Mouse (Mus musculus): Measurements from ENCODE around the gene AI413582. TPM values are rescaled to one million over a fixed set of nuclear protein-coding genes. Genes with fewer than 3 reads are reported as not detected.

Gene AI413582
- polyA plus RNA-seq, 1 experiment from 2014 or later = 21.9 TPM

DNA sequence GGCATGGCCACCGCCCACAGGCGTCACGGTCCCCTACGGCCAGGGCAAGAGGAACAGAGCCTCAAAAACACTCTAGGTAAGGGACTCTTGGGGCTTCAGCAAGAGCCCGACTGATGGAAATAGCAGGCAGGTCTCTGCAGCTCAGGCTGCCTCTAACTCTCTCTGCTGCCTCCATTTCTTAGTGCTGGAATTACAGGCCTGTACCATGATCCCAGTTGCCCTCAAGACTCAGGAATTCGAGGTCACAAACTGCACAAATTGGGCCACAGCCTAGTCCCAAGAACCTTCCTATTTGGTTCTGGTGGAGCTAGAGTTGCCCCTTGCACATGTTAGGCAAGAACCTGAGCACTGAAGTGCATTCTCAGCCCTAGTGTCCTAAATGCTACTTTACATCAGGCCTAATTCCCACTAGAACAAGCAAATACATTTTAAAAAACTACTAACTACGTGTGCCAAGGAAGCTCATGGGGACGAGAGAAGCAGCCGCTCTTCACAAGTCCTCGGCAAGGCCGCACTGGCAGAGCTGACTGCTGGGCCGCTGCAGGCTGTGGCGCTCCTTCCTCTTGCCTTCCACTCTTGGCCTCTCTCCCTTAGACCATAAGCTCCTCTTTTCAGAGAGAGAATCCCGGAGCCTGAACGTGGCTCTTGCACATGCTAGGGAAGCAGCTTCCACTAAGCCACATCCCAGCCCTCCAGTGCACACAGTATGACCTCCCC, 30.3 kb upstream of the AI413582 start:
- WGBS = 90% methylated on average over 15 of the region's 15 CpGs
- no peak overlapping the region for H3K4me2 ChIP-seq (replicated peaks)
- H3K9ac ChIP-seq = no peak overlapping the region
- H3K4me3 ChIP-seq = no peak overlapping the region
- H3K9me3 ChIP-seq (replicated peaks) = no peaks in the 10 kb centered on the region
- peaks cover 52% of the 10 kb centered on the region for H3K36me3 ChIP-seq
- H3K27me3 ChIP-seq = no peaks in the 10 kb centered on the region
- peaks cover 2% of the 10 kb centered on the region; the same call in 1 of the 2 replicates for H3K4me1 ChIP-seq
- no peak for ATAC-seq (ENCODE audit: low FRiP score)
- no peak overlapping the region for H3K27ac ChIP-seq

DNA sequence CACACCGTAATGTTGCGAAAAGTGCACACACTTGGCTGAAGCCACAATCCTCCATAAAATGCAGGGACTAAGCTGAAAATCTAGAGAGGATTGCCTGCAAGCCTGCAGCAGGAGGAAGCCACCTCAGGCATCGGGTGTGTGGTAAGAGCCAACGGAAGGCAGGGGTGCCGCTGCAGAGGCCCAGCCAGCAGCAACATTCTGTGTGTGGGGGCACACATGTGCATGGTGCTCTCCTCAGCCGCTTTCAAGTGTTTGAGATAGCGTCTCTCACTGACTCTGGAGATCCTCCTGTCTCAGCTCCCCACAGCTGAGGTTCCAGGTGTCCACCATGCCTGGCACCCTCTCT, 27.0 kb upstream of the AI413582 start:
- ATAC-seq (ENCODE audit: low FRiP score) = no peak
- 98% methylated on average over 7 of the region's 7 CpGs for WGBS
- Histone ChIP-seq H3K9ac (no peak overlapping the region), H3K27me3 (no peaks in the 10 kb centered on the region), H3K4me1 (peaks cover 8% of the 10 kb centered on the region; the same call in 1 of the 2 replicates), H3K4me2 (replicated peaks) (no peak overlapping the region), H3K27ac (no peak overlapping the region), H3K9me3 (replicated peaks) (no peaks in the 10 kb centered on the region), H3K4me3 (no peak overlapping the region), H3K36me3 (peaks cover 73% of the 10 kb centered on the region)

- Histone ChIP-seq H3K27ac (no peak overlapping the region), H3K9ac (no peak overlapping the region), H3K9me3 (replicated peaks) (no peaks in the 10 kb centered on the region), H3K4me3 (no peak overlapping the region), H3K27me3 (no peaks in the 10 kb centered on the region), H3K4me2 (replicated peaks) (no peak overlapping the region), H3K4me1 (peaks cover 8% of the 10 kb centered on the region; the same call in 1 of the 2 replicates), H3K36me3 (peaks cover 73% of the 10 kb centered on the region)
- ATAC-seq (ENCODE audit: low FRiP score) = no peak
- 90% methylated on average over 12 of the region's 12 CpGs for WGBS
Measured at GRCm38 (mm10) chr17:27591826-27592564, 26.4 kb upstream of the AI413582 start.

DNA sequence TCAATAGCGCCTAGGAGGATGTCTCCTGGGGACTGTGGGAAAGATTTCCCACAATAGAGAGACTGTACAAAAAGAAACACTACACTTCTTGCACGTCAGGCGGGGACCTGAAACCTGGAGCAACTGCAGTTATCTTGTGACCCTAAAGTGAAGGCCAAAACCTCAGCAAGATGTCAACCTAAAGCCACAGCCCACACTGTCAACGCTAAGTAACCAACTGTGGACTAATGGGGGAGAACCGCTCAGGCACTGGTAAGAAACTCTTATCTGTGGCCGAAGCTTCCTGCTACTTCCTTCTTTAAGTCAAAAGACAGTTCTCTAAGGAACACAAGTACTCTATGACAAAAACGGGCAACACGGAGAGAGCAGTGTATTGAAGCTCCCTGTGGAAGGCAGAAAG, 22.7 kb upstream of the AI413582 start:
- no peak for ATAC-seq (ENCODE audit: low FRiP score)
- Histone ChIP-seq H3K9ac (no peak overlapping the region), H3K4me3 (no peak overlapping the region), H3K4me2 (replicated peaks) (no peak overlapping the region), H3K27me3 (no peaks in the 10 kb centered on the region), H3K4me1 (peaks cover 8% of the 10 kb centered on the region; the same call in 1 of the 2 replicates), H3K27ac (no peak overlapping the region), H3K36me3 (peaks cover 63% of the 10 kb centered on the region), H3K9me3 (replicated peaks) (no peaks in the 10 kb centered on the region)
- WGBS = 78% methylated on average over 8 of the region's 8 CpGs

- Histone ChIP-seq H3K4me2 (replicated peaks) (no peak overlapping the region), H3K4me1 (peaks cover 8% of the 10 kb centered on the region; the same call in 1 of the 2 replicates), H3K9me3 (replicated peaks) (no peaks in the 10 kb centered on the region), H3K9ac (no peak overlapping the region), H3K4me3 (no peak overlapping the region), H3K36me3 (peaks cover 63% of the 10 kb centered on the region), H3K27ac (no peak overlapping the region), H3K27me3 (no peaks in the 10 kb centered on the region)
- WGBS = 72% methylated on average over 12 of the region's 12 CpGs
- no peak for ATAC-seq (ENCODE audit: low FRiP score)
Measured at GRCm38 (mm10) chr17:27587252-27587651, 21.7 kb upstream of the AI413582 start.

GRCm38 (mm10) chr17:27586661-27587060, 21.1 kb upstream of the AI413582 start:
- H3K36me3 ChIP-seq = peaks cover 68% of the 10 kb centered on the region
- WGBS = 69% methylated on average over 9 of the region's 9 CpGs
- H3K4me1 ChIP-seq = peaks cover 8% of the 10 kb centered on the region; the same call in 1 of the 2 replicates
- no peak for ATAC-seq (ENCODE audit: low FRiP score)
- no peaks in the 10 kb centered on the region for H3K9me3 ChIP-seq (replicated peaks)
- 0 out of 2 replicates have a peak overlapping the region, but pooled peaks have one; percentile 7 for H3K27ac ChIP-seq
- no peaks in the 10 kb centered on the region for H3K27me3 ChIP-seq
- no peak overlapping the region for H3K4me2 ChIP-seq (replicated peaks)
- H3K4me3 ChIP-seq = no peak overlapping the region
- H3K9ac ChIP-seq = no peak overlapping the region

- H3K27ac ChIP-seq = no peak overlapping the region
- H3K9ac ChIP-seq = no peak overlapping the region
- H3K4me3 ChIP-seq = no peak overlapping the region
- no peak overlapping the region for H3K4me2 ChIP-seq (replicated peaks)
- H3K4me1 ChIP-seq = peaks cover 6% of the 10 kb centered on the region; the same call in 1 of the 2 replicates
- no peak for ATAC-seq (ENCODE audit: low FRiP score)
- peaks cover 77% of the 10 kb centered on the region for H3K36me3 ChIP-seq
- no peaks in the 10 kb centered on the region for H3K9me3 ChIP-seq (replicated peaks)
- no peaks in the 10 kb centered on the region for H3K27me3 ChIP-seq
- 92% methylated on average over 13 of the region's 13 CpGs for WGBS
Measured at GRCm38 (mm10) chr17:27583185-27583894, 17.8 kb upstream of the AI413582 start.

DNA sequence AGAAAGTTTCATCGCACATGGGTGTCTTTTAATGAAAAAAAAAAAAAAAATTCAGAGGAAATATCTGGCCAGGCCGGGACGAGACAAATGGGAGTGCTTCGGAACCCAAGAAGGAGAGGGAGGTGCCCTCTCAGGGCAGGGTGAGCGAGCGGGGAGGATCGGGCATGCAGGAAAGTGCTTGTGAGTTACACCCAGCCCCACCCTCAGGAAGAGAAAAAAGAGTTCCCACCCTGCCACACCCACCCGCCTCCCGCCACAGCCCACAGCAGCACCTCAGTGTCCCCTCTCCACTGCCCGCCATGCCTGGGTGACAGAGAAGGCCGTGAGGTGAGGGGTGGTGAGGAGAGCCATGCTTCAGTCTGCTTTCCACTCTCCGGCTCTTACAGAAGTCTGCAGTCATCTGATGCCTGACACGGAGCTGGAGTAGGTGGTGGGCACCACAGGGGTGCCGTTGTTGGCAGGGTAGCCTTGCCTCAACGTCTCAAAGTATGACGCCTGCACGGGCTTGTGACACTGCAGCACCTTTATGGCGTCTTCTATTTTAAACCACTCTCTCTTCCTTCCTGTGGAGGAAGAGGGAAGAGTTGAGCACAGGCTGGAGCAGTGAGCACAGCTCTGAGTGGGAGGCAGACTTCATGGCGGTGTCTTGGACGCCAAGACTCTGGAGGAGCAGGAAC, 15.0 kb upstream of the AI413582 start:
- peaks cover 83% of the 10 kb centered on the region for H3K36me3 ChIP-seq
- H3K9me3 ChIP-seq (replicated peaks) = no peaks in the 10 kb centered on the region
- no peak overlapping the region for H3K27ac ChIP-seq
- H3K9ac ChIP-seq = no peak overlapping the region
- 90% methylated on average over 20 of the region's 20 CpGs for WGBS
- H3K4me3 ChIP-seq = no peak overlapping the region
- H3K4me1 ChIP-seq = no peaks in the 10 kb centered on the region
- ATAC-seq (ENCODE audit: low FRiP score) = no peak
- H3K27me3 ChIP-seq = no peaks in the 10 kb centered on the region
- no peak overlapping the region for H3K4me2 ChIP-seq (replicated peaks)

DNA sequence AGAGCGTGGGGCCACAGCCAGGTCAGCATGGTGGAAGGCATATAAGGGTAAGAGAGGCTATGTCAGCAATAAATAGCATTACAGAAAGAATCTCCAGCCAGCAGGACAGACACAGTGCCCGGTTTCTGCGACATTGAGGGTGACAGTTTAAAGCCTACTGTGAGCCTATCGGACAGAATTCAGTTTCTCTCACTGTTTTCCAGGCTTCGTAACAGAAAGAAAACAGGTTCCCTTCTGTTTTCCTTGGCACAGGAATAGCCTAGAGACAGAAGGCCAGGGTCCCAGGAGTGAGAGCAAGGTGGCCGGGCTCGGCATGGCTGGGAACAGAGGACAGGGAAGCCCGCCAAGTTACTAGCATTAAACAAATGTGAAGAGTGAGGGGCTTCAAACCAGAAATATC, 14.3 kb upstream of the AI413582 start:
- no peak for ATAC-seq (ENCODE audit: low FRiP score)
- H3K4me3 ChIP-seq = no peak overlapping the region
- no peak overlapping the region for H3K4me2 ChIP-seq (replicated peaks)
- WGBS = 94% methylated on average over 8 of the region's 8 CpGs
- no peaks in the 10 kb centered on the region for H3K9me3 ChIP-seq (replicated peaks)
- H3K27ac ChIP-seq = no peak overlapping the region
- H3K4me1 ChIP-seq = no peaks in the 10 kb centered on the region
- H3K27me3 ChIP-seq = no peaks in the 10 kb centered on the region
- no peak overlapping the region for H3K9ac ChIP-seq
- H3K36me3 ChIP-seq = peaks cover 85% of the 10 kb centered on the region

DNA sequence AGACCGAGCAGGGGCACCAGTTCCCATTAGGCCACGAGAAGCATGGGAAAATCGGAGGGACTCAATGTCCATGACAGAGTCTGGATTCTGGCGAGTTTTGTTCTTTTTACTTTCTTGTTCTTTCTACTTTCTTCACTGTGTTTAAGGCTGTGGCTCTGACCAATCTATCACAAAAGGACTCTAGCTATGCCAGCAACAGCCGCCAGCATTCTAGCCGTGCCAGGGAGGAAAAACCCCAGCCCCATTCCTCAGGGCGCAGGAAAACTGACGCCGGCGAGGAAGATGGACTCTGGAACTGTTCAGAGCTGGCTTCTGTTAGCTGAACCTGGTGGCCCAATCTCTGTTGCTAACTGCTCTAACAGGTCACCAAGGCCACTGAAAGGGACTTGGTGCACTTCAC, 12.9 kb upstream of the AI413582 start:
- no peak overlapping the region for H3K27ac ChIP-seq
- H3K4me1 ChIP-seq = no peaks in the 10 kb centered on the region
- peaks cover 85% of the 10 kb centered on the region for H3K36me3 ChIP-seq
- no peak for ATAC-seq (ENCODE audit: low FRiP score)
- H3K9me3 ChIP-seq (replicated peaks) = no peaks in the 10 kb centered on the region
- WGBS = 91% methylated on average over 10 of the region's 10 CpGs
- no peak overlapping the region for H3K9ac ChIP-seq
- no peaks in the 10 kb centered on the region for H3K27me3 ChIP-seq
- H3K4me2 ChIP-seq (replicated peaks) = no peak overlapping the region
- H3K4me3 ChIP-seq = no peak overlapping the region

DNA sequence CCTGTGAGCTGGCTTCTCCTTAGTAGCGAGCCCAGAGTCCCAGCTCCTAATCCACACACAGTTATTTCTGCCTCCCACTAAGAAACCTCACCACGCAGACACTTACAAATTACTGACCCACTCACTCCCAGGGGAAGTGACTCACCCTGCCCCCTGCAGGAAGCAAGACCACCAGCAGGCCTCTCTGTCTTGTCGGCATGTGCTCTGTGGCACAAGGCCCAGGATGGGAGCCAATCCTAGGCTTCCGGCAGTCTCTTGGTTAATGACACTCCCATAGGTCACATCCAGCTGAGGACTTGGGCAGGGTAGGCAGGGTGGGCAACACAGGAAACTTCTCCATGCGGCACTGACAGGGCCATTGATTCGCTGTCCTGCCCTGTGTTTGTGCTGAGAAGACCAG, 11.9 kb upstream of the AI413582 start:
- no peaks in the 10 kb centered on the region for H3K4me1 ChIP-seq
- H3K27me3 ChIP-seq = no peaks in the 10 kb centered on the region
- H3K4me2 ChIP-seq (replicated peaks) = no peak overlapping the region
- no peak overlapping the region for H3K27ac ChIP-seq
- 72% methylated on average over 6 of the region's 6 CpGs for WGBS
- H3K9ac ChIP-seq = no peak overlapping the region
- H3K36me3 ChIP-seq = peaks cover 80% of the 10 kb centered on the region
- H3K4me3 ChIP-seq = no peak overlapping the region
- no peak; the same call in 1 of the 2 replicates for ATAC-seq (ENCODE audit: low FRiP score)
- no peaks in the 10 kb centered on the region for H3K9me3 ChIP-seq (replicated peaks)

GRCm38 (mm10) chr17:27576056-27576455, 10.5 kb upstream of the AI413582 start:
- H3K4me2 ChIP-seq (replicated peaks) = no peak overlapping the region
- WGBS = 89% methylated on average over 7 of the region's 7 CpGs
- H3K27ac ChIP-seq = no peak overlapping the region
- no peaks in the 10 kb centered on the region for H3K9me3 ChIP-seq (replicated peaks)
- no peaks in the 10 kb centered on the region for H3K27me3 ChIP-seq
- H3K4me3 ChIP-seq = no peak overlapping the region
- ATAC-seq (ENCODE audit: low FRiP score) = no peak
- H3K4me1 ChIP-seq = no peaks in the 10 kb centered on the region
- peaks cover 66% of the 10 kb centered on the region for H3K36me3 ChIP-seq
- no peak overlapping the region for H3K9ac ChIP-seq
